Mouse (Mus musculus): ENCODE measurements around the gene Chd2.
"Not testable (repeated sequence)": the region's sequence is repeated elsewhere in the genome, so short reads cannot be mapped to it uniquely, and the experiment has no call there.

Gene Chd2

GRCm38 (mm10) chr7:73520231-73520630 is 21.4 kb downstream of the Chd2 start:
- no peak for DNase-seq (ENCODE audit: low spot score)

- DNase-seq (ENCODE audit: low spot score), result no peak
These were observed 22.4 kb downstream of the Chd2 start for GRCm38 (mm10) chr7:73519060-73519796.

- not testable (repeated sequence) for DNase-seq (ENCODE audit: low spot score)
These were observed 23.2 kb downstream of the Chd2 start for GRCm38 (mm10) chr7:73518373-73518980.

GRCm38 (mm10) chr7:73517432-73518054 is 24.1 kb downstream of the Chd2 start:
- no peak for DNase-seq (ENCODE audit: low spot score)

GRCm38 (mm10) chr7:73516820-73517219 is 24.8 kb downstream of the Chd2 start:
- DNase-seq (ENCODE audit: low spot score), result no peak

GRCm38 (mm10) chr7:73514560-73514959 is 27.1 kb downstream of the Chd2 start:
- no peak for DNase-seq (ENCODE audit: low spot score)

- no peak for DNase-seq (ENCODE audit: low spot score)
These were observed 29.2 kb downstream of the Chd2 start for GRCm38 (mm10) chr7:73512422-73512821.

- DNase-seq (ENCODE audit: low spot score), result no peak
These were observed 32.9 kb downstream of the Chd2 start for GRCm38 (mm10) chr7:73508688-73509087.

GRCm38 (mm10) chr7:73507491-73507890 is 34.1 kb downstream of the Chd2 start:
- peak; percentile 64 for DNase-seq (ENCODE audit: low spot score)

- DNase-seq (ENCODE audit: low spot score), result no peak
These were observed 34.8 kb downstream of the Chd2 start for GRCm38 (mm10) chr7:73506852-73507251.

- DNase-seq (ENCODE audit: low spot score), result no peak
These were observed 36.4 kb downstream of the Chd2 start for GRCm38 (mm10) chr7:73505266-73505665.

- no peak for DNase-seq (ENCODE audit: low spot score)
These were observed 43.4 kb downstream of the Chd2 start for GRCm38 (mm10) chr7:73498200-73498599.

- no peak for DNase-seq (ENCODE audit: low spot score)
These were observed 52.4 kb downstream of the Chd2 start for GRCm38 (mm10) chr7:73489261-73489660.

GRCm38 (mm10) chr7:73481094-73481493 is 60.5 kb downstream of the Chd2 start:
- no peak for DNase-seq (ENCODE audit: low spot score)

GRCm38 (mm10) chr7:73479506-73479905 is 62.1 kb downstream of the Chd2 start:
- DNase-seq (ENCODE audit: low spot score), result no peak

GRCm38 (mm10) chr7:73478157-73479058 is 63.2 kb downstream of the Chd2 start:
- DNase-seq (ENCODE audit: low spot score), result no peak

- DNase-seq (ENCODE audit: low spot score), result no peak
These were observed 73.9 kb downstream of the Chd2 start for GRCm38 (mm10) chr7:73467741-73468140.

- no peak for DNase-seq (ENCODE audit: low spot score)
These were observed 78.1 kb downstream of the Chd2 start for GRCm38 (mm10) chr7:73463546-73463945.

- DNase-seq (ENCODE audit: low spot score), result no peak
These were observed 87.5 kb downstream of the Chd2 start for GRCm38 (mm10) chr7:73454113-73454512.

GRCm38 (mm10) chr7:73452187-73452808 is 89.3 kb downstream of the Chd2 start:
- DNase-seq (ENCODE audit: low spot score), result no peak

GRCm38 (mm10) chr7:73451594-73451993 is 90.0 kb downstream of the Chd2 start:
- no peak for DNase-seq (ENCODE audit: low spot score)

- DNase-seq (ENCODE audit: low spot score), result no peak
These were observed 99.4 kb downstream of the Chd2 start for GRCm38 (mm10) chr7:73442246-73442645.

Data from ovary, adult 18-20 months (tissue).